Mouse (Mus musculus) megakaryocyte, adult 5-6 weeks (primary cell): ENCODE results near the gene 4930402H24Rik. TPM values are rescaled to one million over a fixed set of nuclear protein-coding genes. Genes with fewer than 3 reads are reported as not detected.
A peak's percentile ranks its signal among the peaks of the same experiment; 100 is the strongest.

Experiments
- ATAC-seq: 2 replicates; pipeline ENCODE4 v1.8.0; 2016; ENCODE audit warnings: mild to moderate bottlenecking, inconsistent platforms; ENCODE audit not compliant: poor library complexity, severe bottlenecking
- total RNA-seq, 2 experiments: library from RNA; stranded (forward) in 1 of 2; stranded (reverse) in 1 of 2; fragments of 153-499, 151-499 nt in 1 of 2; fragments of 221-1000, 200-1000 nt in 1 of 2; gene quantifications; 2 replicates each; pipeline versions ENCODE4 v1.2.3 to v1.2.4; 2015 to 2017

The 4930402H24Rik gene
- total RNA-seq, 2 experiments from 2014 or later = 8.7 to 14.6 TPM

DNA sequence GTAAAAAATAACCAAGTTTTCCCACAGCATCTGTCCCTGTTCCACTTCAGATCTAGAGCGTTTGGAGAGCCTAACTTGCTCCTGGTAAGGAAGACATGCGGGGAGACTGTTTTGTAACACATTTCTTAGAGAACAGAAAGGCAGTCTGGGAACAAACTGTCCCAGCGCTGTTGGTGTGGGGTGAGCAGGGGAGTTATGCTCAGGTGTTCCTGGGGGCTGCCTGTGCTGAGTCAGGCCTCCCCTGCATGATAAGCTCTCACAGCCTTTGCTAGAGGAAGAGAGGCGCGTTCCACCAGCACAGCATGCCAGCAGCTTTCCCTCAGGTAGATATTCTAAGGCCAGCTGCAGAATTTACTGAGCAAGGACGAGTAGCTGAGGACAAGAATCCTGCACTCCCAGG, 168.2 kb downstream of the 4930402H24Rik start:
- no peak for ATAC-seq

DNA sequence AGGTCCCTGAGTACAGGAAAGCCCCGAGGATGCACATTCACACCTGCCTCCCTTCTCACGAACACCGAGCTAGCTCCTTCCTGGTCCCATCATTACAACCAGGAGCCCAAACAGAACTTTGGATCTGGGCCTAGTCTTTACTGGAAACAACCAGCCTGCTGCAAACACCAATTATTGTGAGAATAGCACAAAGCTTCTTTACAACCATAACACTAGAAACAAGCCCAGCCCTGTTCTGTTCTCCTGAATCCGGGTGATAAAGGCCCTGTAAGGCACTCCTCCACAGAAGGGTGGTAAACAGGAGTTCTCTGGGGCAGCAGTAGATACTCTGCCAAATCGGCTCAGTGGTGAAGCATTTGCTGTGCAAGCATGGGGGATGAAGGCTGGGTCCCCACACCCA, 170.9 kb downstream of the 4930402H24Rik start:
- no peak for ATAC-seq

DNA sequence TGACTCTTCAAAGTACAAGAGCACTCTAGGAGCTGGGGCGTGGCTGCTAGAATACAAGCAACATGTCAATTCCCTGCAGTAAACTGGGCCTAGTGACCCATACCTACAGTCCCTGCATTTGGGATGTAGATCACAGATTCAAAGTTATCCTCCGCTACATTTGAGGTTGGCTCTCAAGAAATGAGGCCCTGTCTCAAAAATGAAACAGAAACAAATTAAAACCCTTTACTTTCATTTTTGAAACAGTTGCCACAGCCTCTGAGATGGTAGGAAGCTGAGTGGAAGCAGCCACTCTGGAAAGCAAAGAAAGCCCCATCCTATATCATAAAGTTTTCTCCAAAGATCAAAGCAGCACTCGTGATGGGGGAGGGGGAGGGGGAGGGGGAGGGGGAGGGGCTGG, 172.8 kb downstream of the 4930402H24Rik start:
- no peak for ATAC-seq

DNA sequence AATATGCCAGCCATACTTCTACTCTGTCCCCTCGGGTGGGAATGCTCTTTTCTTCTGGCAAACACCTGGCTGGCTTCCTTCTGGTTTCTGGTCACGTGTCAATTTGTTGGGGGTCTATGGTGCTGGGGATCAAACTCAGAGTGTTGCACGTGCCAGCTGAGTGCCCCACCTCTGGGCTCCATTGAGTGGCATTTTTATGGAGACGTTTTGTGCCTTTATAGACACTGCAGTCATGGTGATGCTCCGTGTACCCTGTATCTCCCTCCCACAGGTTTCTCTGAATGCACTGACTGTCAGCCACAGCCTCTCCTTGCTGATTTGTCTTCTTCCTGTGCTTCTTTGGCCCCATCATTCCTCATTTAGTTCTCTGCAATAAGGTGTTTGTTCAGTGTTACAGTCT, 174.4 kb downstream of the 4930402H24Rik start:
- no peak for ATAC-seq

DNA sequence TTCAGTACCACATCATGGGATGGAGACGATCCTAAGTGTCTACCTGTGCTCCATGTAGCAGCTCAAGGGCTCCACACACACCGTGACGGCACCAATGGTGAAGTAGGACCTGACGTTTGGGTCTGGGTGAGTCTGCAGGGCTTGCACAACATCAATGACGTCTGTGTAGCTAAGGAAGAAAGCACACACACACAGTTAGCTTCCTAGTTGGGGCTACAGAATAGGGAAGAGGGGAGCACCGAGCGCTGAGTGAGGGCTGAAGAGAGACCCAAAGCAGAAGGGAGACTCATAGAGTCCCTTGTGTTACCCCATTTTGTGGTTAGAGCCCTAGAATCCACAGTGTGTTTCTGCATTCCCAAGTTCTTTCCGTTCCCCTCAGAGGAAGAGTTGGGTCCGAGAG, 175.5 kb downstream of the 4930402H24Rik start:
- ATAC-seq = peak; percentile 98

DNA sequence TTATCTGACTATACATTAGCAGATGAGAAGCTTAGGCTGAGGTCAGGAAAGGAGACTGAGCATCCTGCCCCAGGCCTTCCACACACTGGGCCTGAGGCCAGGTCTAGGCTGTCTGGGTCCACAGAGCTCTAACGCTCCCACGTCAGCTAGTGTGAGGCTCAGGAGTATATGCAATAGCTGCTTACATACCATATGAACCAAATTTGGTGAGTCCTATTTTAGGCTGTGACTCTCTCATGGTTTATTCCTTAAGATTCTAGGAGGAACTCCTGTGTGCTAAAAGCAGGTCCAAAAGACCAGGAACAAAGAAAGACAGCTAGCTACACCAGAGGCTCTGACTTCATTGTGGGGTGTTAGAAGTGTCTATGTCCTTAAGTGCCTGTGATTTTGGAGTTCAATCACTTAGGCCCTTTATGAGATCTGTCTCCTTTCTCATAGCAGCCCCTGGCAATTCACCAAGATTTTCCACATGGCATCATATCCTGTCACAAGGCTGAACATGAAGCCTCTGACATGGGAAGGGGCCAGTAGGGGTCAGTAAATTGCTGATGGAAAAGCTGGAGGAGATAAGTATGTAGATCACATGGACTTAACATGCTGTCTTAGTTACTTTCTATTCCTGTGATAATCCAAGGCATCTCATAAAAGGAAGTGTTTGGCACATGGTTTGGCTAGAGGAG, 177.2 kb downstream of the 4930402H24Rik start:
- ATAC-seq = no peak

DNA sequence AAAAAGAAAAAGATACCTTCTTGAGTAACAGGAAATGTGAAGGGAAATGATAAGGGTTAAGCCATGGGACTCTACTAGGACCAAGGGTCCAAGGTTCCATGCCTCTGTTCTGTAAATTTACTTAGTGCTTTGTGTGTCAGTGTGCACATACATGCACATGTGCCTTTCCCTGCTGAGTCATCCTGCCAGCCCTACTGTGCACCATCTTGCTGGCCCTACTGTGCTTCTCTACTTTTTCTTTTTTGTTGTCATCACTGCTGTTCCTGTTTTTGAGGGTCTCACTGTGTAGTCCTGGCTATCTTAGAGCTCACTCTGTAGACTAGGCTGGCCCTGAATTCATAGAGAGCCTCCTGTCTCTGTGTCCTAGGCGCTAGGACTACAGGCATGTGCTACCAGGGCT, 178.5 kb downstream of the 4930402H24Rik start:
- ATAC-seq = no peak

DNA sequence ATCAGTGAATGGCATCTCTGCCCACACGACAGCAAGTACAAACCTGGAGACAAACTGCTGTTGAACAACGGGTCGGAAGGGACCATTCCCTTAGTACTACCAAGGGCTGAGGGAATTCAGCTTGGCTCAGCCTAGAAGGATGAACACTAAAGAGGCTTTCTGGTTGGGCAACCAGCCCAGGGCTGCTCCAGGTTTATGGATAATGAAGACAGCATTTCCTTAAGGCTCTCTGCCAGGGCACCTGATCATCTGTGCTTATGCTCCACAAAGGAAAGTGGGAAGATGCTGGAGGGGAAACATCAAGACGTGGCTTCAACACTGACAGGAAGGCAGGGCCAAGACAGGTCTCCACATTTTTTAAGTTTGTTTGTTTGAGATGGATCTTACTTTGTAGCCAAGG, 181.8 kb downstream of the 4930402H24Rik start:
- ATAC-seq = no peak

DNA sequence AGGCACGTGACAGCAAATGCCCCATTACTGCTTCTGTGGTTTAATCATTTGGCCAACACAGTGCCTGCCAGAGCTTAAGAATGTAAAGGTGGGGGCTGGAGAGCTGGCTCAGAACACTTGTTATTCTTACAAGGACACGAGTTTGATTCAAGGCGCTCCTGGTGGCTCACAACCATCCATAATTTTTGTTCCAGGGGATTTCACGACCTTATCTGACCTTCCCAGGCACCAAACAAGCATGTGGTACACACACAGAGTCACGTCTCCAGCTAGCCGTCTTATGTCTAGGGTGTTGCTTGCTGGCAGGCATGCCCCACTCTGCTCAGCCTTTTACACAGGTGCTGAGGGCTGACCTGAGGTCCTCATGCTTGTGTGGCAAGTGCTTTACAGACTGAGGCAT, 188.3 kb downstream of the 4930402H24Rik start:
- no peak for ATAC-seq

DNA sequence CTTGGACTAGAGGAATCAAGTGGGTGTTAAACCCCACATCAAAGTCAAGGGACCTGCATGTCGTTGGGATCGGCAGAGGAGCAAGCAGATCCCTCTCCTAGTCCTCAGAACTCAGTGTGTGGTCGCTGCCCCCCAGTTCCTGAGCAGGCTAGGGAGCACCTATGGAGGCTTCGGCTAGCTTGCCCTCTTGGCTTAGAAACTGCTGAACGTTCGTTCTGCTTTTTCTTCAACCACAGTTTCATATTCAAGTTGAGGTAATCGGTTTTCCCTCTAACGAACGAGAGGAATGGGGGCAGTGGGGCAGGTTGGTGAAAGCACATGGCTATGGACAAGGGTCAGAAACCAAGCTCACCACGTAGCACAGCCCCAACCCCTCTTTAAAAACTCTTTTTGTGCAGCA, 199.1 kb downstream of the 4930402H24Rik start:
- peak; percentile 35; the same call in 1 of the 2 replicates for ATAC-seq

DNA sequence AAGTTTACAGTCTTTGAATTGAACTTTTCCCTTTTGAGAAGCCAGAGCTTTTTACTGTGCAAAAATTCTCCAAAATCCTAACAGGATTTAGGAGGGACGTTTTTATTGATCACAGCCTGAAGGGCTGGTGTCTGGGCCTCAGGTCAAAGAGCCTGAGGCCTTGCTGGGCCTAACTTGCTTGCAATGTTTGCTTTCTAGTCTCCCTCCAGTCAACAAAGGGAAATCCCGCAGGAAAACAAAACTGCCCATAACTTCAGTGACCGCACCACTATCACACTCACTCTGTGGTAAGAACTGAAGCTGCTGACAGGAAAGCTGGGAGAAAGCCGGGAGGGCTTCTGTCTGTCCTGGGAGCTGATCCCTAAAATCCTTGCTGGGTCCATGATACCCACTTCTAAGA, 199.6 kb downstream of the 4930402H24Rik start:
- no peak for ATAC-seq

DNA sequence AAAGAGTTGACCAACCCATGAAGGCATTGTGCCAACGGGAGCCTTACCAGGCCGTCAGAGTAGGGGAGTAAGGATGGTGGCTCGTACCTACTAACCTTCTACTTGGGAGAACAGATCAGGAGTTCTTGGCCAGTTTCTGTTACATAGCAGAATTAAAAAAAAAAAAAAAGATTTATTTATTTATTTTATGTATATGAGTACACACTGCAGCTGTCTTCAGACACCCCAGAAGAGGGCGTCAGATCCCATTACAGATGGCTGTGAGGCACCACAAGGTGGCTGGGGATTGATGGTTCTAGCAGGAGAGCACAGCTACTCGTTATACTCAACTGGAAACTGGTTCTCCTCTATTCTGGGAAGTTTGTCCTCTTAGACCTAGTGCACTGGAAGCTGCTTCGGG, 201.0 kb downstream of the 4930402H24Rik start:
- ATAC-seq = no peak

DNA sequence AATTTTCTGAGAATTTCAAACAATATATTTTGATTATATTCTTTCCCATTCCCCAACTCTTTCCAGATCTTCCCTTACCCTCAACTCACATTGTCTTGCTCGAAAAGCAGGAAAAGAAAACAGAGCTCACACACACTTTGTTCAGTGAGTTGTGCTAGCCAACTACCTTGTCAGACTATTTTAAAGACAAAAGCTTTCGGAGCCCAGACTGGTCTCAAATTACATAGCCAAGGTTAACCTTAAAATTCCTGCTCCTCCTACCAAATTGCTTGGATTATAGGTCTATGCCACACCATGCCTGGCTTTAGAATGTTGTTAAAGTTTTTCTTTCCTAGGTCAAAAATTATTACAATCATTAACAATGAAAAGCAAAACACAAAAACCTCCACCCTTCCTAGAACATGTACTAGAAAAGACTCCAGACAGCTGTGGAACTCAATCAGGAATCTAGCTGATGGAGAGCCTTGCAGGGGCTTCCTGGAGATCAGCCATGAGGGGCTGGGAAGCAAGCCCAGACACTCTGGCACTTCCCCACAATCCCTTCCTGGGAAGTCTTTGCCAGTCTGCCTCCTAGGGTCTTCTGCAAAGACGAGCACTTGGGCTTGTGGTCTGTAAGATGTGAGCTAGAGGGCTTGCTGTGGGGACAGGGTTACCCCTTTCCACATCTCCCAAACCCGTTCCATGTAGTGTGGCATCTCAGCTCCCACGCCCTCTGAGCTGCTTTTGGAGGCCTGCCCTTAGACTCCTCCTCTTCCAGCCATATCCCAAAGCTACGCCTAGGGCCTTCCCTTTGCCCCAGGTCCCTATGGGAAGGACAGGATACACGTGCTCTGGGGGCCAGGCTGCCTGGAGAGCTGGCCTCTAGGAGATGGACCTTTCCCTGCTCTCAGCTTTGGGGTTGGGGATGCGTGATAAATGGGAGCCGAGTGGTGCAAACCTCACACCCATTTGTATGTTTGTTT, 201.9 kb downstream of the 4930402H24Rik start:
- ATAC-seq = no peak

DNA sequence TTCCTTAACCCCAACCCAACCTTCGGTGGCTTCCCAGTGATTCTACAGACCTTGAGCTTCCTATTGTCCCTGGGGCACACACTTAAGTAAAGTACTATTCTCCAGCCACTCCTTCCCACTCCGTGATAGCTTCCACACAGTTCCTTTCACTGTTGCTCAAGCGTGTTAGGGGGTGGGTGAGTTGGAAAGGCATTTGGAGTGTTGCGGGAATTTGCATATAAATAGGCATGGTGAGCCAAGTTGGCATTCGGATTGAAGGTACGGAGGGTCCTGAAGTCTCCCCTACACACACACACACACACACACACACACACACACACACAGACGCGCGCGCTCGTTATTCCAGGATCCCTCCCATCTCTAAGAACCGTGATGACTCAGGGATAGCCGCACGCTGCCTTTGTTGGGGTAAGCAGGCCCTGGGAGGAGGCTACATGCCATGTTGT, 208.4 kb downstream of the 4930402H24Rik start:
- no peak for ATAC-seq

DNA sequence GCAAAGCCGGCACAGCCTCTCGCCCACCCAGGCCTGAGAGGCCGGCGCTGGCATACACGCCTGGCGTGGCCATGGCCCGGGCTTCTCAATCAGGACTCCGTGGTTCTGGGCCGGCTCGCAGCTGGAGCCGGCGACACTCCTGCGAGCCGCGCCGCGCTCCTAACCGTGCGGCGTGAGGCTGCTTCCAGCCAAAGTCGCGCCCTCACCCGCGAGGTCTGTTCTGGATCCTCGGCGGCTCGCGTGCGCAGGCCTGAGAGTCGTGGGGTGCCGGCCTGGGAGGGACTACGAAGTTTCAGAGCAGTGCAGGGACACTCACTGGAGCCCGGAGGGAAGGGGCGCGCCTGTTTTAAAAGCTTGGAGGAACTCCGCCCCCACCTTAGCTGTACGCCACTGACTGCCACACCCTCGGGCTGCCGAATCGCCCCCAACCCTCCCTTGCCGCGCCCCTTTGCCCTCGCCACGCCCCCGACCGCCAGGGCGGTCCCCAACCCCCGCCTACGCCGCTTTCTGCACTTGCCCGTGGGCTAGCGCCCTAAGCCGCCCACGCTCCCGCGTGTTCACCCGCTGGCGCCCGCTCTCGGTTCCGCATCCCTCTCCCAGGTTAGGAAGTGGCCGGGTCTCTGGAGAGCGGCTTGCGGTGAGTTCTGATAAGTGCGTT, 208.9 kb downstream of the 4930402H24Rik start, which contains the start of gene Slc4a11:
TSS of gene Slc4a11 (minus strand) at position 367 of the 658 bp plus-strand sequence.
- ATAC-seq = peak; percentile 53

DNA sequence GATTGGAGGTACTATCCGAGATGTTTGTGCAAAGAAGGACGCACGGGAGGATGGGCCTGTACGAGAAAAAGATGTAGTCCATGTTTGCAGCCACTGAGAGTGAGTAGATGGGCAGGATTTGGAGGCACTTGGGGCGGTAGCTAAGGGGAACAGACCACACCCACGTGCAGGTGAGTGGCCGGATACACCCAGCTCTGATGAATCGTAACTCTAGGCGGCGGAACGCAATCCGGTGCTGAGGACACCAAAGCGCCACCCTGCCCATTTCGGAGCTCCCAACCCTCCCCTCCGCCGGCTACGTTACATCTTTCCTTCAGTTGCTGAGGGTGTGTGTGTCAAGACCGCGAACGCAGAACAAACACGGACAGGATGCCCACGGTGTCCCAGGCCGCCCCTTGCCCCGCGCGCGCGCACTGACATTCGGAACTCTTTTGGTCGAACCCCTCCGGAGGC, 209.5 kb downstream of the 4930402H24Rik start:
- ATAC-seq = peak; percentile 1; the same call in 1 of the 2 replicates

DNA sequence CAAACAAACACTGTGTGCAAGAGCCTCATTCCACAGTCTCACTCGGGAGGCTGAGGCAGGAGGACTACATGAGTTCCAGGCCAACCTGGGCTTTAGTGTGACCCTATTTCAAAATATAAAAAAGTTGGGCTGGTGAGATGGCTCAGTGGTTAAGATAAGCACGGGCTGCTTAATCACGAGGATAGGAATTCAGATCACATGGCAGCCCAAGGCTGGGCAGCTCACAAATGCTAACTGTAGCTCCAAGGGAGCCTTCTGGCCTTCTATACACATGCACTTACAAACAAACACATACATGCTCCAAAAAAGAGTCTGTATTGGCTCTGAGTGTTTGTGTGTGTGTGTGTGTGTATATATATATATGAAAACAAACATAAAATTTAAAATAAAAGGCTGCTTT, 212.6 kb downstream of the 4930402H24Rik start:
- ATAC-seq = no peak

DNA sequence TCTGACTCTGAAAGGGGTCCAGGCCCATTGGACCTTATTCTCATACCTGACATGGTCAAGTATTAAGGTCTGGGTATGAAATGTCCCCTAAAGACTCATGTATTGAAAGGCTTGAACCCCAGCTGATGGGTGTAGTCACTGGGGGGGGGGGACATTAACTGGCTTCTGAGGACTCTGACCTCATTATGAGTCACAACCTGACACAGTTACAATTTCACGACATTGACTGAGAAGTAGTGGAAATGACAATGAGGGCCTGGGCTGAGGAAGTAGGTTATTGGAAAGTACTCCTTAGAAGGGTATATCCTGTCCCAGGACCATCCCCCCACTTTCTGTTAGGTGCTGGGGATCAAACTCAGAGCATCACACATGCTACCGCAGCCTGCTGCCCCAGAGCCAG, 217.2 kb downstream of the 4930402H24Rik start:
- ATAC-seq = no peak

DNA sequence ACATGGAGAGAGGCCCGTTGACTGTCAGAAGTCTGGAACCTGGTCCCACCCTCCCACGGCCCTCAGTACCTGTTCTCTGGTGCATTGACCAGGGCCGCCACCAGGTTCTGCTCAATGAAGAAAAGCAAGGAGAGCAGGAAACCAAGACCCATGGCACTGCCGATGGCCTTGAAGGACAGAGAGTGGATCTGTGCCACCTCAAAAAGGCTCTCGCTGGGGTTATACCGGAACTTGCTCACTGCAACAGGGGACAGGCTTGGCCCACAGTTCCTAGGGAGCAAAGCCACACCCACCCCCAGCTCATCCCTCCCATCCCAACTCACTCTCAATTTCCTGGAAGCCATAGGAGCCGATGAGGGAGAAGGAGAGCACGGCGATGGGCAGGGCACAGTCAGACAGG, 220.8 kb downstream of the 4930402H24Rik start:
- no peak for ATAC-seq

DNA sequence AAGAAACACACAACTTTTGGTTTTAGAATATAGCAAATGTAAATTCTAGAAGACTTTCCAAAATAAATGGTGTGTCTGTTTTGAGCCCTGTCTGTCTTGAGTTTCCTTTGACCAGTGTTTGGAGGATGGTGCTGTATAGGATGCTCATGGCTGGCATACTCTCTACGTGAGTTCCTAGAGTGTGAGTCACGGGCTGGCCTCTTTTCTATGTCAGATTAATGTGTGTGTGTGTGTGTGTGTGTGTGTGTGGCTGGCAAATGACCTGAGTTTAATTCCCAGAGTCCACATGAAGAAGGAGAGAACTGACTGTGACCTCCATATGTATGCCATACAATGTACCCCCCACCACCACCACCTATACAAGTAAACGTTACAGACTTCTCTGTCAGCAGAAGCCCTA, 224.7 kb downstream of the 4930402H24Rik start:
- ATAC-seq = no peak

DNA sequence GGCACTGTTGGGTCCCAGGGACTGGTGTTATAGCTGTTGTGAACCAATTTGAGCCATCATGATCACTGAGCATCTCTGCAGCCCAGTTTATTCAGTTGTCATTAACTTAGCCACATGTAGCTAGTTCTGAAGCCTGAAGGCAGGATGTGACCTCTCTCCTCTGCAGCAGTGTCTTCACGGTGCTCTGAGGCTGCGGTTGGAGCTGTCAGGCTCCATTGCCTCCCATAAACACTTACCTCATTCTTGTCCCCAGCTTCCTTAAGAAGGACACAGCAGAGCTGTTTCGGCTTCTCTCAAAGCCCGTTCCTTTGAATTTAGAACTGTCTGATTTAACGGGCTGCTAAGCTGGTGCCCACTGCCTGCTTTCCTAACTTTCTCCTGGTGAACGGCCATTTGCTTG, 226.3 kb downstream of the 4930402H24Rik start:
- ATAC-seq = no peak
